Mouse (Mus musculus) heart, postnatal 25 days (tissue): ENCODE measurements around the gene Gm14295. TPM values are rescaled to one million over a fixed set of nuclear protein-coding genes. Genes with fewer than 3 reads are reported as not detected.
"Not testable (repeated sequence)": the region's sequence is repeated elsewhere in the genome, so short reads cannot be mapped to it uniquely, and the experiment has no call there.

Experiments
- DNase-seq: peaks from one replicate; pipeline ENCODE4 v3.0.0; 2022; ENCODE audit warnings: low spot score
- intact Hi-C: fragments of 180-260 bp; cut with DNase I; formaldehyde crosslinking; loops from one replicate; pipeline ENCODE4 v1.15.1; 2025
- total RNA-seq, 2 experiments: library from RNA; stranded (reverse); gene quantifications; 2 replicates each; pipeline ENCODE4 v1.2.3; 2021

The Gm14295 gene
- total RNA-seq = 10 to 100 TPM in 1 of 2 experiments, 1 to 10 TPM in 1; 9.3 to 10.5 TPM

DNA sequence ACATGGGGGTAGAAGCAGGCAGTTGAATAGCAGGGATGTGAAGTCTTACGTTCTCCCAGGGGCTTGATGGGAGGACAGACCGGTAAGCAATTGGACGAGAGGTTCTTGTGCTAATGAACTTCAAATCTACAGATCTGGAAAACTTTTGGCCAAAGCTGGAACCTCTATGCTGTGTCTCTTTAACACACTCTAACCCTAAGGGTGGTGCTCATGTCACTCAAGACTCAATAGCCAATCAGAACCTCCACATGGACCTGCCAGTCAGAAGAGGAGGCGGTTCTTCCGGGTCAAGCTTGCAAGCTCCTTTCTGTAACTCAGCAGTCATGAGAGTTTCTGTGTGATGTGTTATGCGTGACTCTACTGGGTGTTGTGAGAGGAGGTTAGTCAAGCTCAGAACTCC is at the start of gene Gm14295:
Gene Gm14295, plus strand, starts transcription at position 301 of the 400 bp plus-strand sequence.
- intact Hi-C loops, DNase-seq: not testable (repeated sequence)

DNA sequence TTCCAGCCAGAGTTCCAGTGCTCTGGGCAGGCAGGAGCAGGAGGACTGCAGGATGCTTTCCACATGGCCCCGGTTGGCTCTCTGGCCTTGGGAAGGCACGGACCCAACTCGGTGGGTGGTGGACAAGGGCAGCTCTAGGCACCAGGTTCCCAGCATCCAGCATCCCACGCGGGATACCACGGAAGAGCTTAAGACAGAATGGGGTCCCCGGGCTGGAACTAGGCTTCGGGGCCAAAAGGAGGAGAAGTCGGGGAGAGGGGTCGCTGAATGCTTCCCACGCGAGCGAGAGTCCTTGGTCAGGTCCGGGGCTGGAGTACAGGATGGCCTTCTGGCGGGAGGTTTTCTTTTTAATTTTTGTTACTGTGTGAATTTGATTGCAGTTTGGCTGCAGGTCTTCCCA is 373 bp downstream of the Gm14295 start:
- intact Hi-C loops, DNase-seq: not testable (repeated sequence)

DNA sequence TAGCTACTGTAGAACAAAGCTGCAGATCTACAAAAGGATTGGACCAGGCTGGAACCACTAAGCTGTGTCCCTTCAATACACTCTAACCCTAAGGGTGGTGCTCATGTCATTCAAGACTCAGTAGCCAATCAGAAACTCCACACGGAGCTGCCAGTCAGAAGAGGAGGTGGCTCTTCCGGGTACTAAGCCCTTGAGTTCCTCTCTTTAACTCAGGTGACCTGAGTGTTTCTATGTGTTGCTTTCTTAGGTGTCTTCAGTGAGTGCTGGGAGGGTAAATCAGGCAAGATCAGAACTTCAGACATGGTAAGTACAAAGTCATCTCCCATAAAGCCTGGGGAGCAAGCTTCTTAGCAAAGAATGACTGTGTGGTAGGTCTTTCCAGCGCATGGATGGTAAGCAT is 32.4 kb downstream of the Gm14295 start, which contains the start of gene Gm14408:
Gene Gm14408, plus strand, starts transcription at position 301 of the 400 bp plus-strand sequence.
- intact Hi-C loops = not testable (repeated sequence)

More for the DNA sequence above, 32.4 kb downstream of the Gm14295 start, which contains the start of gene Gm14408:
- DNase-seq = not testable (repeated sequence)

Other genes starting within 250 kb of the Gm14295 start
- gene Gm14308, start 162.3 kb upstream of the Gm14295 start, total RNA-seq = 1 to 10 TPM in 1 of 2 experiments, not detected in 1; 1.1 TPM
- 10 to 100 TPM; 13.8 to 14.6 TPM for gene Zfp973, start 128.1 kb upstream of the Gm14295 start, total RNA-seq
- 1 to 10 TPM; 5.5 to 8.1 TPM for gene Gm14305, start 90.3 kb upstream of the Gm14295 start, total RNA-seq
- not detected for gene Gm14408, start 32.5 kb downstream of the Gm14295 start, total RNA-seq
- 1 to 10 TPM; 2.9 to 3.6 TPM for gene Gm14296, start 129.2 kb downstream of the Gm14295 start, total RNA-seq
- gene Gm14419, start 202.3 kb downstream of the Gm14295 start, total RNA-seq = 10 to 100 TPM; 64.4 to 77.2 TPM